Mouse (Mus musculus) testis, postnatal 14 days (tissue): ENCODE results near the gene Pmpcb.

Source experiments
- DNase-seq: peaks from one replicate; pipeline ENCODE4 v3.0.0; 2021; ENCODE audit warnings: low spot score

The Pmpcb gene

DNA sequence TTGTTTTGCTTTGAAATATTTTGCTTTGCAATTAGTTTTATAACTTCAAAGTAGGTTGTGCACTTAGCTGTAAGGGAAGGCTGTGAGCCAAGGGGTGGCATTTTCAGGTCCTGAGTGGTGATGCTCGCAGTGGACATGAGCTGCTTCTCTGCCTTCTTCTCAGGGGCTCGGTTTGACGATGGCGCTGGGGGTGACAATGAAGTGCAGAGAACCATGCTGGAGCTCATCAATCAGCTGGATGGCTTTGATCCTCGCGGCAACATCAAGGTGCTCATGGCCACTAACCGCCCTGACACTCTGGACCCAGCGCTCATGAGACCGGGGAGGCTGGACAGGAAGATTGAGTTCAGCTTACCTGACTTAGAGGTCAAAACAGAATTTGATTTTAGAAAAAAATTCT lies 66.0 kb downstream of the Pmpcb start:
- DNase-seq, result no peak

GRCm38 (mm10) chr5:21803691-21804188 lies 66.8 kb downstream of the Pmpcb start:
- no peak for DNase-seq

- no peak for DNase-seq
These were observed 67.9 kb downstream of the Pmpcb start for GRCm38 (mm10) chr5:21804837-21805236.
